31 mouse cellular contexts compared by ENCODE assay signal in the genomic region with DNA sequence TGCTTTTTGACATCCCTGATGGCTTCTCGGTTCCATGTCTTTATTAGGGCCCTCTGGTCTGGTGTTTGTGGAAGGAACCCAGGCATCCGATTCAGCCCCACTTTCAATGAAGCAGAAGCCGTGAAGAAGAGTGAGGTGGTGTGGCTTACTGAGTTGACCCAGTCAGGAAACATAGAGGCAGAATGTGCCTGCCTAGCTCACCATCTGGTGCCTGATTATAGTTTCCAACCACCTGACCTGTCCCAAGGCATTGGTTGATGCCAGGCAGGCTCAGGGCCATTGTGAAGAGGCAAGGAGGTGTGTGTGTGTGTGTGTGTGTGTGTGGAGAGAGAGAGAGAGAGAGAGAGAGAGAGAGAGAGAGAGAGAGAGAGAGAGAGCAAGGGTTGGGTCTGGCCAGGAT. TPM values are rescaled to one million over a fixed set of nuclear protein-coding genes. Genes with fewer than 3 reads are reported as not detected.
A peak's percentile ranks its signal among the peaks of the same experiment; 100 is the strongest.
DNase-seq lines count a peak whose midpoint lies in the region; ATAC-seq and TF ChIP-seq lines count a peak whose summit lies in the region.
"Had no signal": no experiment of that assay in that cellular context is flagged by ENCODE, and none has a peak within 500 bp of the region (broad histone marks: within the 10 kb centered on the region; RNA-seq: fewer than 3 reads in every experiment).

No protein-coding gene starts in this region.

- DNase-seq in midbrain, embryonic 10.5 days (ENCODE audit: low spot score) = no peak
- DNase-seq in cerebellum, adult 11 months = peak; percentile 54
- peak; percentile 79 for DNase-seq in cerebellum, adult 9-10 months
- peak; percentile 62 to 70 for DNase-seq in cerebellum, postnatal 36 days
- DNase-seq in lung, postnatal 0 days (ENCODE audit: low spot score) = no peak
- no peak for DNase-seq in layer of hippocampus, adult 9-10 months (ENCODE audit: low spot score)
- DNase-seq in thymus, postnatal 14 days = no peak
- DNase-seq: adrenal gland, postnatal 14 days; gastrocnemius, adult 2 months; gastrocnemius, postnatal 36 days; heart, adult 18-20 months; heart, postnatal 36 days; kidney, adult 18-20 months; kidney, postnatal 36 days; lung, adult 2 months; lung, postnatal 14 days; right cerebral cortex, postnatal 4 days; thymus, adult 2 months; thymus, postnatal 4 days had no signal

- H3K4me3 ChIP-seq in midbrain, embryonic 10.5 days = no peak overlapping the region
- no peak overlapping the region for H3K4me3 ChIP-seq in midbrain, embryonic 13.5 days (replicated peaks)
- H3K4me3 ChIP-seq in lung, postnatal 0 days (ENCODE audit: low read depth, low read length) = no peak overlapping the region
- H3K4me3 ChIP-seq: gastrocnemius, adult 2 months; hindbrain, embryonic 12.5 days; layer of hippocampus, adult 2 months; limb, embryonic 10.5 days; limb, embryonic 15.5 days; neural tube, embryonic 13.5 days had no signal

- no peaks in the 10 kb centered on the region for H3K36me3 ChIP-seq in midbrain, embryonic 10.5 days
- no peaks in the 10 kb centered on the region for H3K36me3 ChIP-seq in midbrain, embryonic 13.5 days
- H3K36me3 ChIP-seq in lung, postnatal 0 days (ENCODE audit: insufficient read depth, low read length) = no peaks in the 10 kb centered on the region
- H3K36me3 ChIP-seq: hindbrain, embryonic 12.5 days; limb, embryonic 10.5 days; limb, embryonic 15.5 days; neural tube, embryonic 13.5 days had no signal

- no peaks in the 10 kb centered on the region for H3K4me1 ChIP-seq in midbrain, embryonic 10.5 days
- H3K4me1 ChIP-seq in midbrain, embryonic 13.5 days (replicated peaks) = no peaks in the 10 kb centered on the region
- no peaks in the 10 kb centered on the region for H3K4me1 ChIP-seq in lung, postnatal 0 days (ENCODE audit: insufficient read depth, low read depth, low read length)
- H3K4me1 ChIP-seq: hindbrain, embryonic 12.5 days; neural tube, embryonic 13.5 days had no signal

- 0 out of 2 replicates have a peak overlapping the region, but pooled peaks have one; percentile 9 for H3K27ac ChIP-seq in midbrain, embryonic 10.5 days (replicated peaks)
- H3K27ac ChIP-seq in midbrain, embryonic 13.5 days = no peak overlapping the region
- H3K27ac ChIP-seq in lung, postnatal 0 days (ENCODE audit: low read length) = no peak overlapping the region
- H3K27ac ChIP-seq: gastrocnemius, adult 2 months; hindbrain, embryonic 12.5 days; layer of hippocampus, adult 2 months; limb, embryonic 10.5 days; limb, embryonic 15.5 days; liver, embryonic 14.5 days; neural tube, embryonic 13.5 days had no signal

- 87% methylated on average over 3 of the region's 3 CpGs for WGBS in midbrain, embryonic 10.5 days
- 87% methylated on average over 3 of the region's 3 CpGs for WGBS in midbrain, embryonic 13.5 days
- WGBS in lung, postnatal 0 days = 88% methylated on average over 3 of the region's 3 CpGs

- no peak overlapping the region for H3K9ac ChIP-seq in midbrain, embryonic 13.5 days (replicated peaks)
- no peak overlapping the region for H3K9ac ChIP-seq in lung, postnatal 0 days (replicated peaks; ENCODE audit: low read depth)
- H3K9ac ChIP-seq: hindbrain, embryonic 12.5 days; limb, embryonic 15.5 days; liver, embryonic 14.5 days; neural tube, embryonic 13.5 days had no signal

- TF ChIP-seq CTCF in lung, postnatal 0 days (IDR thresholded peaks at IDR 0.05) = no peak

- no peak for ATAC-seq in midbrain, embryonic 13.5 days
- no peak for ATAC-seq in lung, postnatal 0 days
- ATAC-seq: forebrain, embryonic 14.5 days had no signal

- TF ChIP-seq EP300 in lung, postnatal 0 days (IDR thresholded peaks at IDR 0.05) = no peak

- H3K4me2 ChIP-seq in midbrain, embryonic 13.5 days (replicated peaks) = no peak overlapping the region
- H3K4me2 ChIP-seq in lung, postnatal 0 days (replicated peaks; ENCODE audit: low read depth, low read length) = no peak overlapping the region
- H3K4me2 ChIP-seq: heart, embryonic 11.5 days; hindbrain, embryonic 12.5 days; limb, embryonic 15.5 days; neural tube, embryonic 13.5 days had no signal

- no peaks in the 10 kb centered on the region for H3K9me3 ChIP-seq in midbrain, embryonic 10.5 days (replicated peaks)
- H3K9me3 ChIP-seq in midbrain, embryonic 13.5 days = no peaks in the 10 kb centered on the region
- H3K9me3 ChIP-seq in lung, postnatal 0 days (ENCODE audit: low read length) = no peaks in the 10 kb centered on the region
- H3K9me3 ChIP-seq: hindbrain, embryonic 12.5 days; limb, embryonic 10.5 days; limb, embryonic 15.5 days; neural tube, embryonic 13.5 days had no signal

- no peaks in the 10 kb centered on the region for H3K27me3 ChIP-seq in midbrain, embryonic 10.5 days (ENCODE audit: low read depth, poor library complexity, severe bottlenecking)
- no peaks in the 10 kb centered on the region for H3K27me3 ChIP-seq in midbrain, embryonic 13.5 days
- H3K27me3 ChIP-seq in lung, postnatal 0 days (replicated peaks; ENCODE audit: insufficient read depth, low read length) = no peaks in the 10 kb centered on the region
- H3K27me3 ChIP-seq: hindbrain, embryonic 12.5 days; limb, embryonic 15.5 days; neural tube, embryonic 13.5 days had no signal

RNA-seq across cellular contexts. Expression of gene Sctr, which starts 23.8 kb away (rescaled TPM):
- polyA plus RNA-seq in midbrain, embryonic 10.5 days (2016; fragmentation: Nextera tagmentation; extraction: Ambion mirVana) = 0.26 and 0.79 TPM in 2 replicates
- 0.98 and 1.4 TPM in 2 replicates for polyA plus RNA-seq in midbrain, embryonic 13.5 days (2015; fragmentation: Nextera tagmentation; extraction: Ambion mirVana)
- polyA plus RNA-seq in lung, postnatal 0 days (2015; fragmentation: Nextera tagmentation; extraction: Ambion mirVana) = 0.14 TPM in 2 replicates
- polyA plus RNA-seq: embryonic facial prominence, embryonic 11.5 days; heart, embryonic 11.5 days; heart, embryonic 16.5 days had no signal

RNA-seq across cellular contexts. Expression of gene Cfap221, which starts 33.4 kb away (rescaled TPM):
- 0.06 and 0.14 TPM in 2 replicates for polyA plus RNA-seq in midbrain, embryonic 10.5 days (2016; fragmentation: Nextera tagmentation; extraction: Ambion mirVana)
- polyA plus RNA-seq in midbrain, embryonic 13.5 days (2015; fragmentation: Nextera tagmentation; extraction: Ambion mirVana) = 0.05 TPM in 1 of 2 replicates, not detected in the other
- polyA plus RNA-seq in lung, postnatal 0 days (2015; fragmentation: Nextera tagmentation; extraction: Ambion mirVana) = 0.39 and 1.7 TPM in 2 replicates
- polyA plus RNA-seq: embryonic facial prominence, embryonic 11.5 days; limb, embryonic 10.5 days; limb, embryonic 15.5 days; liver, embryonic 14.5 days; spleen, adult 2 months; thymus, adult 2 months had no signal

RNA-seq across cellular contexts. Expression of gene Tmem37, which starts 43.4 kb away (rescaled TPM):
- 6.6 and 7.4 TPM in 2 replicates for polyA plus RNA-seq in midbrain, embryonic 10.5 days (2016; fragmentation: Nextera tagmentation; extraction: Ambion mirVana)
- 6.0 and 6.2 TPM in 2 replicates for polyA plus RNA-seq in midbrain, embryonic 13.5 days (2015; fragmentation: Nextera tagmentation; extraction: Ambion mirVana)
- polyA plus RNA-seq in lung, postnatal 0 days (2015; fragmentation: Nextera tagmentation; extraction: Ambion mirVana) = 121 and 127 TPM in 2 replicates

Comparison
In these comparisons a context has a peak if more than half of its experiments do, and no peak if none do; other contexts are left out.
1. DNase-seq: peak in cerebellum, adult 11 months (single experiment), cerebellum, adult 9-10 months (single experiment) and cerebellum, postnatal 36 days (2 of 2); none in midbrain, embryonic 10.5 days (single experiment), lung, postnatal 0 days (single experiment), layer of hippocampus, adult 9-10 months (single experiment) and thymus, postnatal 14 days (single experiment).
2. RNA of gene Tmem37, which starts 43.4 kb away (polyA plus RNA-seq): 121 to 127 TPM in lung, postnatal 0 days; 6.6 to 7.4 TPM in midbrain, embryonic 10.5 days and 6.0 to 6.2 TPM in midbrain, embryonic 13.5 days; every median in the first group is over 10 times any median in the second.